Mouse (Mus musculus): Measurements from ENCODE around the gene Dnaic2. TPM values are rescaled to one million over a fixed set of nuclear protein-coding genes. Genes with fewer than 3 reads are reported as not detected.

Gene Dnaic2
- total and polyA plus RNA-seq, 3 experiments, result 0.16 to 1.5 (median 0.18) TPM

GRCm38 (mm10) chr11:114780076-114780475 is 52.9 kb downstream of the Dnaic2 start:
- Histone ChIP-seq H3K36me3 (ENCODE audit: control insufficient read depth, insufficient read depth, low read length) (no peaks in the 10 kb centered on the region), H3K79me2 (replicated peaks; ENCODE audit: control insufficient read depth, insufficient read depth, low read length) (no peaks in the 10 kb centered on the region), H3K4me1 (ENCODE audit: control insufficient read depth, insufficient read depth, low read length) (no peaks in the 10 kb centered on the region), H3K27me3 (ENCODE audit: control insufficient read depth, insufficient read depth, low read length) (no peaks in the 10 kb centered on the region), H3K27ac (no peak overlapping the region), H3K4me3 (no peak overlapping the region), H3K9ac (ENCODE audit: low read depth, low read length) (no peak overlapping the region)
- 22% methylated on average over 9 of the region's 9 CpGs for WGBS
- TF ChIP-seq CTCF (IDR thresholded peaks at IDR 0.05) (no peak), EP300 (IDR thresholded peaks at IDR 0.05; ENCODE audit: insufficient read depth, low read depth, low read length) (no peak), POLR2A (IDR thresholded peaks at IDR 0.05; ENCODE audit: insufficient read depth, low read depth, low read length) (no peak)
- intact Hi-C loops (cut with DNase I), result no loop called here
- DNase-seq, result peak; percentile 49 to 55

DNA sequence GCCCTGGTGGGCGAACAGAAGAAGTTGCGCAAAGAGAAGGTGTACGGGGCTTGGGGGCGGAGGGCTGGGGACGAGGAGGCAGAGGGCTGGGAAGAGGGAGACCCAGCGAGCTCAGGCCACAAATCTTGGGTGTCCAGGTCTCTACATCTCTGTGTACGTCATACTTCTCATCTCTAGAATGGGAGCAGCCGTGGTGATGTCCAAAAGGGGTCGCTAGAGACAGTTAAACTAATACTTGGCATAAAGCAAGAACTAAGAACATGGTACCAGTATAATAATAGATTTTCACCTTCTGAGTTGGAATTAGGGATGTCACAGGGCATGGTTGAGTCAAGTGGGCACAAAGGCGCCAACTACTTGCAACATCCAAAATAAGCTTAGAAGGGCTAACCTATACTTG is 58.7 kb downstream of the Dnaic2 start:
- intact Hi-C loops (cut with DNase I), result loop anchor here (5.0 kb wide), 1 partner anchor 109 kb away; the partner anchor contains the start of gene Ttyh2
- 63% methylated on average over 10 of the region's 10 CpGs for WGBS
- 0 out of 2 replicates have a peak, but pooled peaks cover 1% of the 10 kb centered on the region for H3K4me1 ChIP-seq (ENCODE audit: control insufficient read depth, insufficient read depth, low read length)
- H3K36me3 ChIP-seq (ENCODE audit: control insufficient read depth, insufficient read depth, low read length), result no peaks in the 10 kb centered on the region
- peaks cover 8% of the 10 kb centered on the region for H3K27me3 ChIP-seq (ENCODE audit: control insufficient read depth, insufficient read depth, low read length)
- no peak overlapping the region for H3K9ac ChIP-seq (ENCODE audit: low read depth, low read length)
- no peak for TF ChIP-seq CTCF (IDR thresholded peaks at IDR 0.05)
- no peak for TF ChIP-seq POLR2A (IDR thresholded peaks at IDR 0.05; ENCODE audit: insufficient read depth, low read depth, low read length)
- no peak for TF ChIP-seq EP300 (IDR thresholded peaks at IDR 0.05; ENCODE audit: insufficient read depth, low read depth, low read length)
- H3K27ac ChIP-seq, result no peak overlapping the region
- DNase-seq, result no peak
- no peak overlapping the region for H3K4me3 ChIP-seq
- H3K79me2 ChIP-seq (replicated peaks; ENCODE audit: control insufficient read depth, insufficient read depth, low read length), result no peaks in the 10 kb centered on the region

GRCm38 (mm10) chr11:114786326-114786725 is 59.1 kb downstream of the Dnaic2 start:
- no peak for DNase-seq
- H3K4me3 ChIP-seq, result no peak overlapping the region
- H3K79me2 ChIP-seq (replicated peaks; ENCODE audit: control insufficient read depth, insufficient read depth, low read length), result no peaks in the 10 kb centered on the region
- 0 out of 2 replicates have a peak, but pooled peaks cover 1% of the 10 kb centered on the region for H3K4me1 ChIP-seq (ENCODE audit: control insufficient read depth, insufficient read depth, low read length)
- no peak overlapping the region for H3K27ac ChIP-seq
- 4% methylated on average over 43 of the region's 43 CpGs for WGBS
- intact Hi-C loops (cut with DNase I), result loop anchor here (5.0 kb wide), 1 partner anchor 109 kb away; the partner anchor contains the start of gene Ttyh2
- H3K9ac ChIP-seq (ENCODE audit: low read depth, low read length), result no peak overlapping the region
- no peak for TF ChIP-seq CTCF (IDR thresholded peaks at IDR 0.05)
- TF ChIP-seq POLR2A (IDR thresholded peaks at IDR 0.05; ENCODE audit: insufficient read depth, low read depth, low read length), result no peak
- no peak for TF ChIP-seq EP300 (IDR thresholded peaks at IDR 0.05; ENCODE audit: insufficient read depth, low read depth, low read length)
- no peaks in the 10 kb centered on the region for H3K36me3 ChIP-seq (ENCODE audit: control insufficient read depth, insufficient read depth, low read length)
- peaks cover 10% of the 10 kb centered on the region for H3K27me3 ChIP-seq (ENCODE audit: control insufficient read depth, insufficient read depth, low read length)

DNA sequence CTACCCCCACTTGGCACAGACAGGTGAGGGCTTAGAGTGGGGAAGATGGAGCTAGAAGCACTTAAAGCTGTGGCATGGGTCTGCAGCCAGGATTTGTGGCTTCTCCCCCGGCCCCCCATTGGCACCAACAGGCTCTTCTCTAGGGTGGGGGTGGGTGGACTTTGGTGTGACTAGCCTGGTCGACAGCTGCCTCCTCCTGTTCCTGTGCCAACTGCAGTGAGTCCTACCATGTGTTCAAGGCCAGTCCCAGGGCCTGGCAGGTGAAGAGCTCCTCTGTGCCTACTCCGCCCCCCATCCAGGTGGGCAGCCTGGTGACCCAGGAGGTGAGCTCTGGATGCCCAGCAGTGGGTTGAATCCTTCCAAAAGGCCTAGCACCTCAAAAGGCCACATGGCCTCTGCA is 60.4 kb downstream of the Dnaic2 start:
- Histone ChIP-seq H3K4me3 (no peak overlapping the region), H3K27ac (no peak overlapping the region), H3K79me2 (replicated peaks; ENCODE audit: control insufficient read depth, insufficient read depth, low read length) (no peaks in the 10 kb centered on the region), H3K4me1 (ENCODE audit: control insufficient read depth, insufficient read depth, low read length) (0 out of 2 replicates have a peak, but pooled peaks cover 1% of the 10 kb centered on the region), H3K36me3 (ENCODE audit: control insufficient read depth, insufficient read depth, low read length) (no peaks in the 10 kb centered on the region), H3K9ac (ENCODE audit: low read depth, low read length) (no peak overlapping the region), H3K27me3 (ENCODE audit: control insufficient read depth, insufficient read depth, low read length) (peaks cover 18% of the 10 kb centered on the region)
- intact Hi-C loops (cut with DNase I), result loop anchor here (5.0 kb wide), 1 partner anchor 110 kb away; the partner anchor contains the start of gene Ttyh2
- TF ChIP-seq POLR2A (IDR thresholded peaks at IDR 0.05; ENCODE audit: insufficient read depth, low read depth, low read length), result no peak
- no peak for TF ChIP-seq CTCF (IDR thresholded peaks at IDR 0.05)
- TF ChIP-seq EP300 (IDR thresholded peaks at IDR 0.05; ENCODE audit: insufficient read depth, low read depth, low read length), result no peak
- WGBS, result 88% methylated on average over 3 of the region's 3 CpGs
- DNase-seq, result no peak

- no peak overlapping the region for H3K27ac ChIP-seq
- WGBS, result 11% methylated on average over 30 of the region's 30 CpGs
- intact Hi-C loops (cut with DNase I), result loop anchor here (1.0 to 5.0 kb wide), 2 partner anchors 44 to 112 kb away; partner anchors contain the start of gene Ttyh2
- no peak overlapping the region for H3K9ac ChIP-seq (ENCODE audit: low read depth, low read length)
- H3K4me1 ChIP-seq (ENCODE audit: control insufficient read depth, insufficient read depth, low read length), result 0 out of 2 replicates have a peak, but pooled peaks cover 1% of the 10 kb centered on the region
- H3K79me2 ChIP-seq (replicated peaks; ENCODE audit: control insufficient read depth, insufficient read depth, low read length), result no peaks in the 10 kb centered on the region
- no peak overlapping the region for H3K4me3 ChIP-seq
- TF ChIP-seq POLR2A (IDR thresholded peaks at IDR 0.05; ENCODE audit: insufficient read depth, low read depth, low read length) (no peak), CTCF (IDR thresholded peaks at IDR 0.05) (no peak; the same call in 1 of the 2 replicates), EP300 (IDR thresholded peaks at IDR 0.05; ENCODE audit: insufficient read depth, low read depth, low read length) (no peak)
- no peaks in the 10 kb centered on the region for H3K36me3 ChIP-seq (ENCODE audit: control insufficient read depth, insufficient read depth, low read length)
- peaks cover 18% of the 10 kb centered on the region for H3K27me3 ChIP-seq (ENCODE audit: control insufficient read depth, insufficient read depth, low read length)
- DNase-seq, result peak; percentile 81 to 89
Measured at GRCm38 (mm10) chr11:114789061-114789714, 62.0 kb downstream of the Dnaic2 start.

- intact Hi-C loops (cut with DNase I), result loop anchor here (1.0 to 5.0 kb wide), 2 partner anchors 44 to 112 kb away; partner anchors contain the start of gene Ttyh2
- no peak overlapping the region for H3K27ac ChIP-seq
- H3K4me3 ChIP-seq, result no peak overlapping the region
- DNase-seq, result no peak
- H3K4me1 ChIP-seq (ENCODE audit: control insufficient read depth, insufficient read depth, low read length), result 0 out of 2 replicates have a peak, but pooled peaks cover 1% of the 10 kb centered on the region
- TF ChIP-seq EP300 (IDR thresholded peaks at IDR 0.05; ENCODE audit: insufficient read depth, low read depth, low read length), result no peak
- no peaks in the 10 kb centered on the region for H3K36me3 ChIP-seq (ENCODE audit: control insufficient read depth, insufficient read depth, low read length)
- WGBS, result 24% methylated on average over 9 of the region's 9 CpGs
- H3K79me2 ChIP-seq (replicated peaks; ENCODE audit: control insufficient read depth, insufficient read depth, low read length), result no peaks in the 10 kb centered on the region
- H3K27me3 ChIP-seq (ENCODE audit: control insufficient read depth, insufficient read depth, low read length), result peaks cover 18% of the 10 kb centered on the region
- no peak overlapping the region for H3K9ac ChIP-seq (ENCODE audit: low read depth, low read length)
Measured at GRCm38 (mm10) chr11:114789716-114790115, 62.5 kb downstream of the Dnaic2 start.

Data from heart, adult 2 months (tissue).